Mouse (Mus musculus) heart, adult 2 months (tissue): Measurements from ENCODE around the gene Ctdspl. TPM values are rescaled to one million over a fixed set of nuclear protein-coding genes. Genes with fewer than 3 reads are reported as not detected.

Source experiments
- DNase-seq, 2 experiments: peaks; one replicate each; pipeline ENCODE4 v3.0.0; 2021
- H3K27ac ChIP-seq: fragments of 200-600 bp; 2 replicates; pipeline ENCODE4 v1.8.1; 2022
- H3K27me3 ChIP-seq: fragments of 200-500 bp; 2 replicates; pipeline ENCODE4 v1.6.1; 2012; ENCODE audit warnings: mild to moderate bottlenecking, low read length, inconsistent platforms, mixed read lengths; ENCODE audit not compliant: control insufficient read depth, insufficient read depth
- H3K36me3 ChIP-seq: fragments of 200-500 bp; 2 replicates; pipeline ENCODE4 v1.6.1; 2012; ENCODE audit warnings: low read length, inconsistent platforms; ENCODE audit not compliant: control insufficient read depth, insufficient read depth
- H3K4me1 ChIP-seq: fragments of 200-500 bp; 2 replicates; pipeline ENCODE4 v1.6.1; 2011; ENCODE audit warnings: low read length; ENCODE audit not compliant: control insufficient read depth, insufficient read depth
- H3K4me3 ChIP-seq: fragments of 200-600 bp; 2 replicates; pipeline ENCODE4 v1.8.1; 2022
- H3K79me2 ChIP-seq: fragments of 200-500 bp; replicated peaks from 2 replicates; pipeline ENCODE4 v1.6.1; 2012; ENCODE audit warnings: mild to moderate bottlenecking, inconsistent platforms, low read length, moderate library complexity, mixed read lengths; ENCODE audit not compliant: control insufficient read depth, insufficient read depth
- H3K9ac ChIP-seq: fragments of 200-500 bp; 2 replicates; pipeline ENCODE4 v1.6.1; 2012; ENCODE audit warnings: low read depth, mild to moderate bottlenecking, control low read depth, inconsistent platforms, low read length, mixed read lengths
- CTCF ChIP-seq: fragments of 200-600 bp; IDR thresholded peaks from 2 replicates; pipeline ENCODE4 v1.8.1; 2022; ENCODE audit warnings: antibody characterized with exemption, mild to moderate bottlenecking, moderate library complexity
- EP300 ChIP-seq: fragments of 200-500 bp; IDR thresholded peaks from 2 replicates; pipeline ENCODE4 v1.6.1; 2011; ENCODE audit warnings: low read depth, low read length, control low read depth; ENCODE audit not compliant: insufficient read depth
- POLR2A ChIP-seq: fragments of 200-500 bp; IDR thresholded peaks from 2 replicates; pipeline ENCODE4 v1.6.1; 2011; ENCODE audit warnings: mild to moderate bottlenecking, low read depth, low read length, control low read depth; ENCODE audit not compliant: insufficient read depth
- WGBS: fragments of 180-500 bp; shearing (Covaris S2); methylation state at CpG from one replicate; pipeline ENCODE4 v1.1.7; 2018; 5-methylcytosine and 5-hydroxymethylcytosine counted together
- intact Hi-C: fragments of 180-260 bp; cut with DNase I; formaldehyde crosslinking; loops from one replicate; pipeline ENCODE4 v1.15.1; 2025
- polyA plus RNA-seq: library from polyadenylated mRNA; depleted of rRNA; stranded (reverse); fragments of >200 nt; gene quantifications from 2 replicates; pipeline ENCODE4 v1.2.3, GENCODE M21; 2012
- total RNA-seq, 2 experiments: library from RNA; stranded (reverse); gene quantifications; 2 replicates each; pipeline ENCODE4 v1.2.3; 2021

The Ctdspl gene
- total and polyA plus RNA-seq, 3 experiments = 8.5 to 9.7 (median 9.0) TPM

DNA sequence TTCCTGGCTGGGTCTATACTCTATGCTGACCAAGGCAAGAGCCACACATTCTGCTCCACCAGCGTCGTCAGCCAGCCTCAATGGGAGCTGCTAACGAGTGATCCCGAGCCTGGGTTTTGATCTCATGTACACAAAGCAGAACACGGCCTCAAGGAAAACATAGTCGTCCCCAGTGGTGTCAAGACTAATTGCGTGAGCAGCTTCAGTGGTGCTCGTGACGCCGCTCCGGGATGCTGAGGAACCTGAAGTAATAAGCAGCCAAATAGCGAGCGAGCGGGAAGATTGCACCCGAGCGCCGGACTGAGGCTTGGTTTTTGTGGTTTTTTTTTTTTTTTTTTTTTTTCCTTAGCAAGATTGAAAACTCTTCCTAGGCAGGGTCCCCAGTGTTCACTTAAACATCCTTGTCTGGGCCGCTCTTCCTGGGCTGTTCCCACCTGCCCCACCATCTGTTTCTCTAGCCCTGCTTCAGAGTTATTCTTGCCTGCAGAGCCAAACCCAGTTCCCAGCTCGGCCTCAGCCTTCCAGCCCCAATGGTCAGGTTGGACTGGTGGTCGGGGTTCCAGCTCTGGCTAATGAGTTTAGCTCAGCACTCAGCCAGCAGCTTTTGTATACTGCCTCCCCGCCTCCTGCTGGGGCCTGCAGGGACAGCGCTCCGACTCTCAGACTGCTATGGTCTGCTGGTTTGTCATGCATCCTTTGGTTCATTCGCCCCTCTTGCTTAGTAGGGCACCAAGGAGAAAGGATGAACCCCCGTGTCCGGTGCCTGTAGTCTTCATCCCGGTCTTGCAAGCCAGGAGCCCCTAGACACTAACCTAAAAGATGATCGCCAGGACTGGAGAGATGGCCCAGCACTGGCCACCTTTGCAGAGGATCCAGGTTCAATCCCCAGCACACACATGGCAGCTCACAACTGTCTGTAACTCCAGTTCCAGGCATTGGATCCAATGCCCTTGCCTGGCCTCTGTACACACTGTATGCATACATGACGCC is 108.7 kb downstream of the Ctdspl start:
- peaks cover 20% of the 10 kb centered on the region for H3K4me1 ChIP-seq
- H3K9ac ChIP-seq = no peak overlapping the region
- H3K4me3 ChIP-seq = no peak overlapping the region
- 93% methylated on average over 29 of the region's 29 CpGs for WGBS
- H3K79me2 ChIP-seq = no peaks in the 10 kb centered on the region
- no peaks in the 10 kb centered on the region for H3K27me3 ChIP-seq
- H3K36me3 ChIP-seq = no peaks in the 10 kb centered on the region
- TF ChIP-seq CTCF = no peak
- no peak for TF ChIP-seq POLR2A
- no peak for TF ChIP-seq EP300
- intact Hi-C loops = no loop called here
- DNase-seq = no peak
- H3K27ac ChIP-seq = peak overlapping the region; percentile 66

DNA sequence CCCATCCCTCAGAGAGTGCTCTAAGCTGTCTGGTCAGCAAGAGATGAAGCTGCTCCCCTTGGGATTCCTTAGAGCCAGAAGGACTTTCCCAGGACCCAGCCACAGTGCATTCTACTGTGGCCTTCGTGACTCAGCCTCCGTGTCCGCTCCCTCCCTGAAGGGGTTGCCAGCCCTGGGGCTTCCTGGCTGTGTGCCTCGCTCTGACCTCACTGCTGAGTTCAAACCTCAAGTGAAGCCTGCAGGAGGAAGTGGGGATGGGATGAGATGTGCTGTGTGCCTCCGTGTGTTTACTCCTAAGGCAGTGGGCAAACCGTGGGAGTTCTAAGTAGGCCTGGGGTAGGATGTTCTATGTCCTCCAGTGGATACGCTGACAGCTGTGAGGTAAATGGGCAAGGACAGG is 109.6 kb downstream of the Ctdspl start:
- intact Hi-C loops = no loop called here
- 31% methylated on average over 7 of the region's 7 CpGs for WGBS
- DNase-seq = peak; percentile 89
- Histone ChIP-seq H3K79me2 (no peaks in the 10 kb centered on the region), H3K4me1 (peaks cover 20% of the 10 kb centered on the region), H3K27me3 (no peaks in the 10 kb centered on the region), H3K27ac (peak overlapping the region; percentile 66), H3K4me3 (no peak overlapping the region), H3K9ac (no peak overlapping the region), H3K36me3 (no peaks in the 10 kb centered on the region)
- 0 out of 2 replicates have a peak, but pooled peaks have one; percentile 6 for TF ChIP-seq CTCF
- TF ChIP-seq EP300 = peak; percentile 73; the same call in 1 of the 2 replicates
- 0 out of 2 replicates have a peak, but pooled peaks have one; percentile 9 for TF ChIP-seq POLR2A

DNA sequence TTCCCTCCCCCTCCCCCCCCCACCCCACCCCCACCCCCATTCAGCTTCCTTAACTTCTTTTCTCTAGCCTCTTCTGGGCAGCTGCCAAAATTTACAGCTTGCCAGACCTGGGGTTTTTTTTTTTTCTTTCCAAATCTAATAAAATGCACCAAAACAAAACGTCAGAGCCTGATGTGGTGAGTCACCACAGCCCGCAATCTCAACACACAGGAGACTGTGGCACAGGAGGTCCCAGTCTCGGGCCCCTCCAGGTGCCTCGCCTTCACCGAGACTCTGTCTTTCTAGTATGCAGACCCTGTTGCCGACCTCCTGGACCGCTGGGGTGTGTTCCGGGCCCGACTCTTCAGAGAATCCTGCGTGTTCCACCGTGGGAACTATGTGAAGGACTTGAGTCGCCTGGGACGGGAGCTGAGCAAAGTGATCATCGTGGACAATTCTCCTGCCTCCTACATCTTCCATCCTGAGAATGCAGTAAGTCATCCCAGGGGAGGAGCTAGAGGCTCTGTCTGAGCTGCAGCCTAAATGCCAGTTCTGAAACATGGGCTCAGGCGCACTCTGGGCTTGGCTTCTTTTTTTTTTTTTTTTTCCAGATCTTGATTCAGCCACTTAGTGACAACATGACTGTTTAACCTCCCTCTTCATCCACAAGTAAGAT is 111.0 kb downstream of the Ctdspl start:
- DNase-seq = peak; percentile 35 to 50
- 0 out of 2 replicates have a peak overlapping the region, but pooled peaks have one; percentile 6 for H3K4me3 ChIP-seq
- intact Hi-C loops = no loop called here
- no peak for TF ChIP-seq CTCF
- no peak for TF ChIP-seq EP300
- TF ChIP-seq POLR2A = no peak
- H3K27ac ChIP-seq = peak overlapping the region; percentile 73
- H3K79me2 ChIP-seq = no peaks in the 10 kb centered on the region
- 48% methylated on average over 15 of the region's 15 CpGs for WGBS
- H3K36me3 ChIP-seq = no peaks in the 10 kb centered on the region
- peak overlapping the region; percentile 16; the same call in 1 of the 2 replicates for H3K9ac ChIP-seq
- H3K27me3 ChIP-seq = no peaks in the 10 kb centered on the region
- H3K4me1 ChIP-seq = peaks cover 15% of the 10 kb centered on the region

DNA sequence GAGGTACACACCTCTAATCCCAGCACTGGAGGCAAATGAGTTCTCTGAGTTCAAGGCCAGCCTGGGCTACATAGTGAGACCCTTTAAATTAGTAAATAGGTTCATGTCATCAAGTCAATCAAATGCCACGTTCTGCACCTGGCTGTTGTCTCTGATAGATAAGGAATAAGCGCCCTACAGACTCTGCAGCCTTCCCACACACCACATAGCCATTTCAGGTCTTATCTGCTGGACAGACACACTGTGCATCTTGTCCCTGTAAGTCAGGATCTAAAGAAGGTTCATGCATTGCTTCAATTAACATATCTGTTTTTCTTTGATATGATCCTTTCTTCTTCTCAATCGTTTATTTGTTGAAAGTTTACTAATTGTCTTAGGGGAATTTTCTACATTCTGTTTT is 112.3 kb downstream of the Ctdspl start:
- Histone ChIP-seq H3K27ac (no peak overlapping the region), H3K4me3 (no peak overlapping the region), H3K9ac (no peak overlapping the region), H3K27me3 (no peaks in the 10 kb centered on the region), H3K36me3 (no peaks in the 10 kb centered on the region), H3K4me1 (peaks cover 11% of the 10 kb centered on the region), H3K79me2 (no peaks in the 10 kb centered on the region)
- TF ChIP-seq POLR2A = no peak
- no peak for TF ChIP-seq EP300
- WGBS = 82% methylated on average over 3 of the region's 3 CpGs
- no peak for DNase-seq
- intact Hi-C loops = no loop called here

DNA sequence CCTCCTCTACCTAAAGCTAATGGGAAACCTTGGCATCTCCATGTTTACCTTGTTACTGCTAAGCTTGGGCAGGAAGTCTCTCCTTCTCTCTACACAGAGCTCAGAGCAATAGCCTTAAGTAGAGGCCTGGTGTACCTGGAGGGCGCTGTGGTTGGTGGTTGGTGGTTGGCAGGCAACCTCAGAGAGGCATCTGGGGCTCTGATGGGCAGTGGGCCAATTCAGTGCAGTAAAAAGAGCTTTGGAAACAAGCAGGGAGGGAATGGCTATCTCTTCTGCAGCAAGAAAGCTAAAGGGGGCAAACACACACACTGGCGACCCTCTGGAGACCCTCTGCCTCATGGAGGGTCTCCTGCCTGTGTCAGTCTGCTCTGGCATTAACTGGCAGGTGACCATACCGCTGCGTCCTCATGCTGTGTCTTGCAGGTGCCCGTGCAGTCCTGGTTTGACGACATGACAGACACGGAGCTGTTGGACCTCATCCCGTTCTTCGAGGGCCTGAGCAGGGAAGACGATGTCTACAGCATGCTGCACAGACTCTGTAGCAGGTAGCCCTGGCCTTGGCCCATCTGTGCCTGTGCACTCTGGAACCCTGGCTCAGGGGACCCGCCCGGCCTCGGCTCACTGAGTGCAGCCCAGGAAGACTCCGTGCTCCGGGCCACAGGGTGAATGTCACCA is 114.0 kb downstream of the Ctdspl start:
- H3K9ac ChIP-seq = no peak overlapping the region
- H3K27me3 ChIP-seq = no peaks in the 10 kb centered on the region
- H3K79me2 ChIP-seq = no peaks in the 10 kb centered on the region
- H3K4me3 ChIP-seq = no peak overlapping the region
- H3K27ac ChIP-seq = no peak overlapping the region
- intact Hi-C loops = loop anchor here (2.0 kb wide), 1 partner anchor 13 kb away; no protein-coding TSS in a partner anchor
- H3K36me3 ChIP-seq = no peaks in the 10 kb centered on the region
- TF ChIP-seq CTCF = no peak
- TF ChIP-seq POLR2A = no peak
- no peak for TF ChIP-seq EP300
- WGBS = 85% methylated on average over 15 of the region's 15 CpGs
- no peak for DNase-seq
- H3K4me1 ChIP-seq = peaks cover 11% of the 10 kb centered on the region
